Comparison of ENCODE assay signal across 10 mouse cellular contexts in the genomic region with DNA sequence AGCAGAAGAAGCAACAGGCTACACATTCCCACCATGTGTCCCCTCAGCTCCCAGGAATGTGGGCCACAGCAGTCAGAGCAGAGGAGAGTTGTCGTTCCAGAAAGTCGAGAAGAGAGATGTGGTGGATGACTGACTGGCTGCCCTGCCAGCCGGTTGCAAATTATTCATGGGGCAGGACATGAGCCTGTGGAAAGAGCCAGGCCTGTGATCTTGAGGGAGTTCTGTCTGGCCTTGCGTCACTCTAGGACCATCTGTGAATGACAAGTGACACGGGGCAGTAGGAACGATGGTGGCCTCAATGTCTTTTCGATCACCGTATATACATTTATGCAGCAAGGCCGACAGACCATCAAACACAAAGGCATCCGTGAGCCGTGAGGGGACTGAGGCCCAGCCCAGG.
"Had no signal": no experiment of that assay in that cellular context is flagged by ENCODE, and none has a peak within 500 bp of the region (broad histone marks: within the 10 kb centered on the region; RNA-seq: fewer than 3 reads in every experiment).

No protein-coding gene starts in this region.

- DNase-seq: kidney, postnatal 25 days; layer of hippocampus, adult 9-11 months; liver; lung, adult 18-20 months; lung, postnatal 10 days; lung, postnatal 36 days; retina, postnatal 1 day; right cerebral cortex, postnatal 25 days; spleen, adult 18-20 months; thymus, postnatal 25 days had no signal
